Mouse (Mus musculus) myocyte (in vitro differentiated cells): ENCODE measurements around the gene Igfbpl1.

Experiments used
- E2F4 ChIP-seq: IDR thresholded peaks from one replicate; pipeline ENCODE4 v1.6.1; 2011; ENCODE audit warnings: mild to moderate bottlenecking, control low read depth, moderate library complexity; ENCODE audit not compliant: insufficient read depth
- MAX ChIP-seq: IDR thresholded peaks from one replicate; pipeline ENCODE4 v1.6.1; 2011; ENCODE audit warnings: low read depth, mild to moderate bottlenecking, control low read depth
- POLR2A ChIP-seq: IDR thresholded peaks from one replicate; pipeline ENCODE4 v1.6.1; 2011; ENCODE audit warnings: low read depth, mild to moderate bottlenecking, control low read depth, moderate library complexity; ENCODE audit not compliant: insufficient read length
- REST ChIP-seq: IDR thresholded peaks from one replicate; pipeline ENCODE4 v1.6.1; 2011; ENCODE audit warnings: mild to moderate bottlenecking, control low read depth, moderate library complexity; ENCODE audit not compliant: insufficient read depth, insufficient read length
- SRF ChIP-seq: IDR thresholded peaks from one replicate; pipeline ENCODE4 v1.6.1; 2011; ENCODE audit warnings: low read depth; ENCODE audit not compliant: control insufficient read depth, insufficient read length
- TCF12 ChIP-seq: IDR thresholded peaks from one replicate; pipeline ENCODE4 v1.6.1; 2011; ENCODE audit warnings: mild to moderate bottlenecking, control low read depth; ENCODE audit not compliant: poor library complexity, insufficient read depth, severe bottlenecking
- TCF3 ChIP-seq: IDR thresholded peaks from one replicate; pipeline ENCODE4 v1.6.1; 2011; ENCODE audit warnings: low read depth, control low read depth; ENCODE audit not compliant: insufficient read length
- USF1 ChIP-seq: IDR thresholded peaks from one replicate; pipeline ENCODE4 v1.6.1; 2011; ENCODE audit warnings: low read depth, mild to moderate bottlenecking, control low read depth, moderate library complexity

DNA sequence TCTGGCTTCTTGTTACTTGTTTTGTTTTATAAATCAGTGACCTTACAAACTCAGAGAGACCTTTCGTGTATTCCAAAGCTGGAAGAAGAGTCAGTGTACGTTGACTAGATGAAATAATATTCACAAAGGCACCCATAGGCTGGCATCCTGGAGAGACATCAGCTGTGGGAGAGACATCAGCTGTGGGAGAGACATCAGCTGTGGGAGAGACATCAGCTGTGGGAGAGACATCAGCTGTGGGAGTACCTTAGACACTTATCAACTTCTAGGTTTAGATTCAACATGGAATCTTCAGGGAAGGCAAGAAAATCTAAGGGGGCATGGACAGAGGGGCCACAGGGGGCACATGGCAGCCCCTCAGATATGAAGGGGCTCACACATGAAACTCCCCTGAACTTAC is 19.5 kb upstream of the Igfbpl1 start:
- TF ChIP-seq TCF3, result peak; percentile 21
- no peak for TF ChIP-seq E2F4
- peak; percentile 19 for TF ChIP-seq TCF12
- no peak for TF ChIP-seq POLR2A
- no peak for TF ChIP-seq REST
- TF ChIP-seq MAX, result no peak
- no peak for TF ChIP-seq USF1
- no peak for TF ChIP-seq SRF
